Mouse (Mus musculus) left cerebral cortex, postnatal 36 days (tissue): ENCODE results near the gene Tecr. TPM values are rescaled to one million over a fixed set of nuclear protein-coding genes. Genes with fewer than 3 reads are reported as not detected.
"Not testable (repeated sequence)": the region's sequence is repeated elsewhere in the genome, so short reads cannot be mapped to it uniquely, and the experiment has no call there.

Experiments
- DNase-seq, 2 experiments: peaks; one replicate each; pipeline ENCODE4 v3.0.0; 2021 to 2022; ENCODE audit warnings: low spot score in 2 of 2, mixed read lengths in 1 of 2
- intact Hi-C: fragments of 180-260 bp; cut with DNase I; formaldehyde crosslinking; loops from one replicate; pipeline ENCODE4 v1.15.1; 2025
- total RNA-seq, 2 experiments: library from RNA; stranded (reverse); gene quantifications; 2 replicates each; pipeline ENCODE4 v1.2.3; 2021

The Tecr gene
- total RNA-seq, 2 experiments from 2014 or later = 564 to 620 TPM

DNA sequence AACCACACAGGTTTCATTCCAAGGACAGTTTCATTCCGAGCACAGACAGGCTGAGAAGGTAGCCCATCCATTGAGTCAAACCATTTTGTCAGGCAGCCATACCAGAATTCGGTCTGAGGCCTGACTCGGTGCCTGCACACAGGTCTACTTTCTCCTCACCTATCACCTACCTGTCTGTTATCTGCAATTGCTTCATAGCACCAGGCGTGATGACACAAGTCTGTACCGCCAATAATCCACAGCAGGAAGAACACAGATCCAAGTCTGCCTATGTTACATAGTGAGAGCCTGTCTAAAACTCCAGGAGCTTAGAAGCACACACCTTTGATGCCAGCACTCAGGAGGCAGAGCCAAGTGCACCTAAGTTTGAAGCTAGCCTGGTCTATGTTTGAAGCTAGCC, 18.9 kb downstream of the Tecr start:
- intact Hi-C loops = no loop called here
- DNase-seq = no peak

DNA sequence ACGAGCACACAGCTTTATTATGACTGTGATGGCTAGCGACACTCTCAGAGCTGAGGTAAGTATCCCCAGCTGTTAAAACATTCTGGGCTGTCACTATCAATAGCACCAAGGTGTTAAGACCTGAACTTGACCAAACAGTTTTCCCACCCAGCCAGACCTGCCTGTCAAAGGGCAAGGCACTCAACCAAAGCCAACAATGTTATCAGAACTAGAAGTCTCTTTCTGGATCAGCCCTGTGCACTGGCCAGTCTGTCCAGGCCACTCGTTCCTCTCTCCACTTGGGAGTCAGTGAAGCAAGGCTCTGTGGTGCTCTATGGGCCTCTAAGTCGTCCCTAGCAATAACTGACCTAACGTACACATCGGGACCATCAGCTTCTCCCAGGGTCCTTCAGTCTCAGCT, 20.1 kb downstream of the Tecr start:
- intact Hi-C loops = no loop called here
- DNase-seq = no peak

DNA sequence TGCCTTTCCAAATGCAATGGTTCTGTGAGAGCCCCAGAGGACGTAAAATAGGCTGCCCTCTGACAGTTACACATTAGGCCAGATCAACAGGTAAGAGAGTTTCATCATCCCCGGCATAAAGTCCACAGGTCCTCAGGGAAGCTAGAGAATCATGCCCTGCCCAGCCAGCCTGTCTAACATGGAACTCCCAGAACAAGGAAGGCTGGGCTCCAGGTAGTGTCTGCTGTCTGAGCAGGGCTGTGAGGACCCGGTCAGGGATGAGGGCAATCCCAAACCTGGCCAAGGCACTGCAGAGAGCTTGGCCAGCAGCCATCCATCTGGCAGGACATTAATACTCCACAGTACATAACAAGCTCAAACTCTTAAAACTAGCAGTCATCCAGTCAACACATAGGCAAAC, 22.4 kb downstream of the Tecr start:
- intact Hi-C loops = no loop called here
- peak in 1 of 2 experiments; percentile 3 for DNase-seq

DNA sequence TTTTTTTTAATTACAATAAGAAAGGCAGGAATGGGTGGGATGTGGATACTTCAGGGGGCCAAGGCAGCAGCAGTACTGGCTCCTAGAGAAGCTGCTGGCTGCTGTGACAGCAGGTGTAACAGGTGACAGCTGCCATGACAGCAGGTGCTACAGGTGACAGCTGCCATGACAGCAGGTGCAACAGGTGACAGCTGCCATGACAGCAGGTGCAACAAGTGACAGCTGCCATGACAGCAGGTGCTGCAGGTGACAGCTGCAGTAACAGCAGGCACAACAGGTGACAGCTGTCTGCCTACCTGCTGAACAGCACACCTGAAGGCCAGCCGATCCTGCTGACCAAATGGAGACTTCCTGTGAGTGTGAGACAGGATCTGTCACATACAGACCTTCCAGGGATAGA, 23.0 kb downstream of the Tecr start:
- intact Hi-C loops = no loop called here
- DNase-seq = no peak

DNA sequence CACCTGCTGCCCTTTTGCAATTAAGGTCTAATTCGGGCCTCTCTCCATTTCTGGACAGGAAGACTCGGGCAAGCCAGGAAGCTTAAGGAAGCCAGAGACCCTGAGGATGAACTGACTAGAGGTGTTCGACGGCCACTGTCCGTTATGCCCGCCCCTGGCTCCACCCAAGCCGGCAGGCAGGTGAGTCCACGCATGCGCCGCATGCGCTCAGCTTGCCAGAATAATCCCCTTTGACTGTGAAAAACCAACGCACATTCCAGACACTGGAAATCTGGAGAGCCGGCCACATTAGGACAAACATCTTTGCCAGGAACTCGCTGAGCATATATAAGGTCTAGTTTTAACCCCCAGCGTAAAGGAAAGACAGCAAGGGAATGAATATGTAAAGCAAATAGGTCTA, 24.5 kb downstream of the Tecr start:
- intact Hi-C loops = no loop called here

DNA sequence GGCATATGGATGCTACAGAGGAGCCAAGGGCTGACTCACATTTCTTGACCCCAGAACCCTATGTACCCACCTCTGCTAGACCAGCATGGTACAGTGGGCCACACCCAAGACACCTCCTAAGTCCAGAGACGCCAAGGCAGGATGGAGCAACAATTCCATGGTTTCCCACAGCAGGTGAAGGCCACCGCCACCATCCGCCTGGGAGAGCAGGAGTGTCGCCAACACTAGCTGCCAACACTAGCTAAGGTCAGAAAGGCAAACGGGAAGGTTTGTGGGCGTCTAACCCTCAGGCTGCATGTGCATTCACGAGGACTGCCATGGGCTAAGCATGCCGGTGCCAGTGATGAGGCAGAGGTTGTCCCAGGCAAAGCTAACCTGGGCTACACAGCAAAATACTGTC, 25.5 kb downstream of the Tecr start:
- intact Hi-C loops = no loop called here
- DNase-seq = no peak

More for the DNA sequence above, 24.5 kb downstream of the Tecr start:
- no peak for DNase-seq

DNA sequence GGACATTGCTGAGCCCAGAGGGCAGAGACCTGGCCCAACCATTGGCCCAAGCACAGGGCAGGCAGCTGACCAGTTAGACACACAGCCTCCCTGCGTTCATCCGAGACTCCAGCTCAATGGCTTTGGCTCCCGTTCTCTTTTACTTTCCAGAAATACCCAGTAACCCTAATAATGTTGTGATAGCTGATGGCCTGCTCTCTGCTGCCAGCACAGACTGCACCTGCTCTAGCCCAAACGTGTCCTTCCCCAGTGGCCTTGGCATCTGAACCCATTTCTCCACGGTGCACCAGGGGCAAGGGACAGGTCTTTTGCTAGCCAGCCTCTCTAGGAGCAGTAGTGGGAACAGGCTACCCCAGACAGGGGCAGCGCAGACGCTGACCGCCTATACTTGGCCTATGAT, 26.9 kb downstream of the Tecr start:
- DNase-seq = no peak
- intact Hi-C loops = no loop called here

DNA sequence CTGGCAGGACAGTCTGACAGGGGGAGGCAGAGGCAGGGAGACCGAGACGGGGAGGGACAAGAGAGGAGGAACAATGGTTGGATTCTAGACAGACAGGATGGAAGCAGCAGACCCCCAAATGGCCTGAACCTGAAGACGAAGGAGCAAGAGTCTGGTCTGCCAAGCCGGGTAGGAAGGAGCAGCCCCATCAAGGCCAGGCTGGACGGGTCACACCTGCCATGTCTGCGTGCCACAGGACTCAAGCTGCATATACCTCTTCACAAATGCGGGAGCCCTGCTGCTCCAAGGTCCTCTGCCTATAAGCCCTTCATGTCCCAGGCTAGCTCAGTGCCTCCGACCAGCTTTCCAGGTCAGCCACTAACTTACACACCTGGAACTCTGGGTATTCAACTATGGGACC, 28.1 kb downstream of the Tecr start:
- no peak for DNase-seq
- intact Hi-C loops = no loop called here

DNA sequence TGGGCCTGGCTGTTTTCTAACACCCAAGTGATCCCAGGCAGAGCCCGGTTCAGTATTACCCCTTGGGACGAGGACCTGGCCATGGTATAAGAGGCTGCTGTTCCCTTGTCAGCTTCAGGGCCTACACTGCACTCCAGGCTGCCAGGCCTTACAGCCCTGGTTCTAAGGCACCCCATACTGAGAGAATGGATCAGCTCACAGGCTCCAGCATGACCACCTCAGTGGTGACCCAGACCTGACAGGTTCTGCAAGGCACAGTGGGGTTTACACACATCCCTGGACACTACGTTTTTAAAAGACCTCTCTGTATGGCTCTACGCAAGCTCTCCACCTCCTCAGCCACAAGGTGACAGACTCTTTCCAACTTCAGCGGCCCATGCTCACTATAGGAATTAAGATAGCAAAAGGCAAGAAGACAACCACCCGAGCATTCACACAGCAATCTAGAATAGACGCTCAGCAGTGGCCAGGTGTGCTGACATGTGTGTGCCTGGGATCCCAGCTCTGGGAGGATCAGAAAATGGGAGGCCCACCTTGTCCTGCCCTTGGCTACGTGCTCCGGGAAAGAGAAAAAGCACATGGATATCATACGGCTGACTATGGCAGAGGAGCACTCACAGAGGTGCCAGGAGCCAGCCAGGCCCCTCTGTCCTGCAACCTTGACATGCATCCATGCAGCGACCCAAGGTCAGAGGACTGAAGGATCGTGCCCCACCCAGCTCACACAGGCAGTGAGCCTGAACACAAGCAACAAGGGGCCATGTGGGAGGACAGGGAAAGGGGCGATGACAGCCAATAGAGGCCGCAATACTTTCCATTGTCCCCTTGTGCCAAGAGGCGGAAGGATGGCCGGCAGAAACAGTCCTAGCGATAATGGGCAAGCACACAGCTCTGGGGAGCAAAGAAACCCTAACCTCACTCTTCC, 29.4 kb downstream of the Tecr start:
- intact Hi-C loops = no loop called here
- DNase-seq = peak in 1 of 2 experiments; percentile 4

DNA sequence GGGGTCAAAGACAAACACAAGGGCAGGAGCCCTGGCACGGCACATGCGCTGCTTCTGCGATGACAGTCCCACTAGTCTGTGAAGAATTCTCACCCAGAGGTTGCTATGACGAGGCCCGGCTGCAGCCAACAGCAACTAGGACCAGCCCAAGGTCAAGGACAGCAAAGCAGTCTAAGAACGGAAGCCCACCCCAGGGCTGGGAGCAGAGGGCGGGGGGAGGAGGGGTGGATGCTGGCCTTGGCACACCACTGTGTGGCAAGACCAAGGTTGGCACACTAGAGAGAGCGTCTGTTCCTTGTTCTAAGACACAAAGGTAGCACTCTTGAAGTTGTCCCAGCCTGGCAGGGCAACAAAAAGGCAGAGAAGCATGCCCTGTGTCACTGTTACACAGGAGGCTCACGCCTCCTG, 30.4 kb downstream of the Tecr start:
- intact Hi-C loops = no loop called here
- DNase-seq = peak in 1 of 2 experiments; percentile 4

DNA sequence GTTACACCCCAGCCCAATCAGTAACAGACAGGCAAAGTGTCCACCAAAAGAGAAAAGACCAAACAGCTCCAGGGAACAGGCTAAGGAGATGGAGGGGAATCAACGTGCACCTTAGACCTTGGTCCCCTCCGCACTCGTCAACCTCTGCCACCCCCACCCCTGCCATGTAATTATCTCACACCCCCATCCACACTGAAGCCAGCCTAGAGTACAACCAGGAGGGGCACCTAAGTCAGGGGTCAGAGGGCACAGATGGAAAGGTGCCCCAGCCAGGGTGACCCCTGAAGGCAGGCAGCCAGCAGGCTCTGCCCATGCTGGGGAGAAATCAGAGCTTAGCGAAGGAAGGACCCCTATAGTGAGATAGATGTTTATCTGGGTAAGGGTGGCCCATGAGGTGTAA, 30.9 kb downstream of the Tecr start:
- DNase-seq = peak in 1 of 2 experiments; percentile 3
- intact Hi-C loops = no loop called here

DNA sequence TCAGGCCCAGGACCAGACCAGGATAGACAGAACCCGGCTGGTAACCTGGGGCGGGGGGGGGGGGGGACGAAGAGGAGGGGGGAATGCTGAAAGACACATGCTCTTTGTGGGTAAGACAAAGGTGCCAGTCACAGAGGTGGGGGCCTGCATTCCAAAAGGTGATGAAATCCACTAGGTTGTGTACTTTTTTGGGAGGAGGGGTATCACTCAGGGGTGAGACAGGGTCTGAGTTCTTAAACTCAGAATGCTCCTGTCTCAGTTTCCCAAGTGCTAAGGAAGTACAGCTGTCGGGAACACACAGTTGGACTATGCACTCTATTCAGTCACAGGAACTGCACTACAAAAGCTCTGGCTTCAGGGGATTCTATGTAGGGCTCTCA, 31.3 kb downstream of the Tecr start:
- intact Hi-C loops = no loop called here
- DNase-seq = no peak

DNA sequence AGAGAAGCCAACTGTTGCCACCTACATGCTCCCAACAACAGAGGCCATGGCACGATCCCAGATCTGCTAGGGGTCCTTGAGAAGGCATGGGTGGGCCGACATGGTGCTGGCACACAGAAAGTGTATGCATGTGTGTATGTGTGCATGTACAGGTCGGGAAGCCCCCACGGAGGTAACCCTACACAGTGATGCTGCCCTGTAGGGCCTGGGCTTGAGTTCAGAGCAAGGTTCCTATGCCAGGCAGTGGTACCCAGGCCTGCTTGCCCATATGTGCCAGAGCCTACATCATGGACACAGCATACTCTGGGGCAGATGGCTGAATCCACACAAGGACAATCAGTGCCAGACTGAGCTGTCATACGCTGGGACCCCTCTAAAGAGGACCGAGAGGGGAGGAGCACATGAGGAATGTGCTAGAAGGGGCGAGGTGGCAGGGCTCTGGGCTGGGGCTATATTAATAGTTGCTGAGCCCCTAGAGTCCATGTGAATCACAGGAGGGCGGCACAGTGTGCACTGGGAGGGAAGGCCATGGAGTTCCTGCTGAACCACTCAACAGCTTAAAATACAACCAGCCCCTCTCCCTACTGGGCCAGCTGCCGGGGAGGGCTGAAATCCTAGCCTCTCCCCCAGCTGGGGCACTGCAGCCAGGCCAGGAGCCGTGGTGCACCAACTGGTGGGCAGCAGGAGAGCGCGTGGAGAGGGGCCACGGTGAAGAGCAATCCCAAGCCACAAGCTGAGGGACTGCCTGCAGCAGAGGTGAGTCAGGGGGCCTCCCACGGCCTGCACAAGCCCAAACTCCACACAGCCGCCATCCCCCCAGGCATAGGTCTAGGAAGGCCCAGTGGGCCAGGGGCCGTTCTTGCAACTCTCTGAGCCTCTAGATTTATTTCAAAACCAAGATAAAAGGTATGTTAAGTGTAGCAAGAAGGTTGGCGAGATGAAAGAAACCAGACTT, 31.9 kb downstream of the Tecr start:
- DNase-seq = peak in 1 of 2 experiments; percentile 6
- intact Hi-C loops = no loop called here

DNA sequence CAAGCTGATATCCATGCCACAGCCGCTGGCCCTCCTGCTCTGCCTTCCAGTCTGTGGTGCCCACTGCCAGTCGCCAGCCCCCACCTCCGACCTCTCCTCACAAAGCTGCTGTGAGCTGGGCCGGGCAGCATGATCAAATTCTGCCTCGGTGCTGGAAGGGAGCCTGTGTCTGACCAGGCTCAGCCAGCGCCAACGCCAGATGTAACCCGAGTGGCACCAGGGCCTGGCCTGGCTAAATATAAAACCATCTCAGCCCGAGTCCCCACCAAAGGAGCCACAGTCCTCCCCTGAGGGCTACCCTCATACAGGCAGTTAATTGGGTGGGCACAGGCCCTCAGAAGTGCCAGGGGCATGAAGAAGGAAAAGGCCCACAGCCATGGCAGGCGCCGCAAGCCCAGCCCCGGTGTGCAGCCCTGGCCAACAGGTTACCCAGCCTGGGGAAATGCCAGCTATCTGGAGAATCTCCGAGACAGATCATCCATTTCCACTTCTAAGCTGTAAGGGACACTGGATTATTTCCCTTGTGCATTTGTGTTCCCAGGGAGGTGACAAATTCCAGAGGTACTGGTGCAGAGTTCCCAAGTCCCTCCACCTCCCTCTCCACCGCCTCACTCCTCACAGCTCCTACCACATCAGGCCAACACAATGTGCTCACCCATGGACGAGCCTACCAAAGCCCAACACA, 33.0 kb downstream of the Tecr start:
- intact Hi-C loops = no loop called here
- no peak for DNase-seq

DNA sequence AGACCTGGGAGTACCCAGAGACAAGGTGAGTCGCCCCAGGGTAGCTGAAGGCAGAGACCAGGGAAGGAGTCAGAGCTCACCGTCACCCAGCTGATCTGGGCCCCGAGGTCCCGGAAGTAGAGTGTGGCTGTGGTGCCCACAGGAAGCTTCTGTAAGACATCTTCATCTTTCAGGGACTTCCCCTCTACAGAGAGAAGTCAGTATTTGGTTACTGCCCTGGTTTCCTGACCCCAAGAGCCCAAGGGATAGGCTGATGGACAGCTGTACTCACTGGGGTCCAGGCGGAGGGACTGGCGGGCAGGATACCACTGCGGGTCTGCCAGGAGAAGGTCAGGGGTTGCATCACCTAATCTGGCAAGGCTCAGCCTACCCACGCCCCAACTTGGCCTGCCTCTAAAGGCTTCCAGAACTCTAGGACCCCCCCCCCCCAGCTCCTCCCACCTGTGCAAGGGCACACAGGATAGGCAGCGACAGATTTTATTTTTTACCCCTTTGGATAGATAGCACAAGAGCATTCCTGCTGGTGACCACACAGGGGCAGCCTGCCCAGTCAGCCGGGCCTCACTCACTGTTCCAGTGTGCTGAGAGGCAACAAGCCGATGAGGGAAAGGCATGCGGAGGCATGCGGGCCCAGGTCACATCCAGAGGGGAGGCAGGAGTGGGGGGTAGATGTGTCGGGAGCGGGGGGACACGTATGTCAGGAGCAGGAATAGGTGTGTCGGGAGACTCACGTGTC, 34.5 kb downstream of the Tecr start:
- DNase-seq = no peak
- intact Hi-C loops = no loop called here

DNA sequence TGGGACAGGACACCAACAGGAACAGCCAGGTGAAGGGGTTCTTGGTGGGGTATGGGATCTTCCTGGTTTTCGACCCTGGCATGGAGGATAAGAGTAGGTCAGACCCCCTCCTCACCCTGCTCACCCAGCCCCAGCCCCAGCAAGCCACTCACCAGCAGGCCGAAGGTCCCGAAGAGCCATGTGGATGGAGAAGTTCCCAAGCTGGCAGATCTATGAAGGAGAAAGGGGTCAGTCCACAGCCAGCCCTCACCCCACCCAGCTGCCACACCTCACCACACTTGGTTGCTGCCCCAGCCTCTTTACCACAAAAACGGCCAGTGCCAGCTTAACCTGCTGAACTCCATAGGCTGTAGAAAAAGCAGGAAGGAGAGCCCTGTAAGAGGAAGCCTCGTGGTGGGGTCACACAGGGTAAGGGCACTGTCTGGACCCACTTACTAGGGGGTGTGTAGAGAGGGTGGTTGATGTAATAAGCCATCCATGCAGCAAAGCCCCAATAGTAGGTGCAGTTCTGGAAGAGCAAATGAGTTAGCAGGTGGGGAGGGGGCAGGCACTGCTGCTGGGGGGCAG, 35.4 kb downstream of the Tecr start:
- DNase-seq = no peak
- intact Hi-C loops = no loop called here

DNA sequence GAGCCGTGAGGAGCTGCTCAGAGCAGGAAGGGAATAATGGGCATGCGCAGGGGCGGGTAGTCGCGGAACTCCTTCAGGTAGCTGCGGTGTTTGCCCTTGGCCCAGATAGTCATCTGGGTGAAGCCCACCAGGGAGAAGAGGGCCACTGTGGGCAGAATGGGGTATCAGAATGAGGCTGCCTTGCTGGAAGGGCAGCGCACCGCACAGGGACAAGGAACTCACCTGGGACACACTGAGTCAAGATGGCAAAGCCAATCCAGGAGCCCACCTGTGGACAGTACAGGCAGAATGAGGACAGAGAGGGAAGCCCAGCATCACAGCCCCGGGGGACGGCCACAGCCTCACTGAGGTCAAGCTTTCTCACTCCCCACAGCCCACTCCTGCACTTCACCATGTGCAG, 36.0 kb downstream of the Tecr start:
- intact Hi-C loops = no loop called here
- DNase-seq = no peak

DNA sequence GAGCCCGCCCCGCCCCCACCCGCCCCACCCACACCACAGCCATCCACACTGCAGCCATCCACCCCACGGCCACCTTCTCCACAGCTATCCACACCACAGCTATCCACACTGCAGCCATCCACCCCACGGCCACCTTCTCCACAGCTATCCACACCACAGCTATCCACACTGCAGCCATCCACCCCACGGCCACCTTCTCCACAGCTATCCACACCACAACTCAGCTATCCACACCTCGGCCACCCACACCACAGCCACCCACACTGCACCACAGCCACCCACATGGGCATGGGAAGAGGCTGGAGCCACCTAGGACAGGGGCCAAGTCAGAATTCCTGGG, 36.8 kb downstream of the Tecr start:
- intact Hi-C loops = not testable (repeated sequence)

More for the DNA sequence above, 36.8 kb downstream of the Tecr start:
- DNase-seq = not testable (repeated sequence)
